Mouse (Mus musculus): ENCODE measurements at regions not wholly inside any gene's neighbourhood (a gene's known extent, or its start where the extent isn't known, plus 50 kb on each side); places are given as distances from the start of the nearest gene placed in this dataset.

GRCm38 (mm10) chr15:96129699-96130098 is 157.6 kb upstream of the Arid2 start:
- TF ChIP-seq CTCF (IDR thresholded peaks at IDR 0.05; ENCODE audit: insufficient read depth, low read length) (no peak), POLR2A (IDR thresholded peaks at IDR 0.05; ENCODE audit: borderline replicate concordance, extremely low read depth, low read depth, low read length) (no peak)

Data from lung, adult 2 months (tissue).